Mouse (Mus musculus) layer of hippocampus, adult 2 months (tissue): ENCODE data around the gene Plcd1. TPM values are rescaled to one million over a fixed set of nuclear protein-coding genes. Genes with fewer than 3 reads are reported as not detected.
A peak's percentile ranks its signal among the peaks of the same experiment; 100 is the strongest.

Source experiments
- DNase-seq, 2 experiments: peaks; one replicate each; pipeline ENCODE4 v3.0.0; 2022; ENCODE audit warnings: low spot score in 2 of 2
- H3K27ac ChIP-seq: fragments of 200-600 bp; 2 replicates; pipeline ENCODE4 v1.8.1; 2022
- H3K4me3 ChIP-seq: fragments of 200-600 bp; 2 replicates; pipeline ENCODE4 v1.8.1; 2022; ENCODE audit warnings: mild to moderate bottlenecking
- CTCF ChIP-seq: fragments of 200-600 bp; conservative IDR thresholded peaks from 2 replicates; pipeline ENCODE4 v1.8.1; 2022; ENCODE audit warnings: antibody characterized with exemption, mild to moderate bottlenecking, moderate library complexity
- total RNA-seq, 2 experiments: library from RNA; stranded (reverse); gene quantifications; 2 replicates each; pipeline ENCODE4 v1.2.3; 2021

Gene Plcd1
- total RNA-seq, 2 experiments from 2014 or later, result 10.7 to 11.7 TPM

GRCm38 (mm10) chr9:119060701-119061100, 32.6 kb downstream of the Plcd1 start:
- H3K4me3 ChIP-seq, result no peak overlapping the region
- TF ChIP-seq CTCF, result no peak
- no peak overlapping the region for H3K27ac ChIP-seq
- DNase-seq, result no peak

- DNase-seq, result no peak
- Histone ChIP-seq H3K27ac (no peak overlapping the region), H3K4me3 (no peak overlapping the region)
- no peak for TF ChIP-seq CTCF
These were observed 35.1 kb downstream of the Plcd1 start for GRCm38 (mm10) chr9:119058245-119058644.

GRCm38 (mm10) chr9:119055336-119055735, 38.0 kb downstream of the Plcd1 start:
- H3K4me3 ChIP-seq, result no peak overlapping the region
- TF ChIP-seq CTCF, result no peak
- DNase-seq, result no peak

GRCm38 (mm10) chr9:119053964-119054576, 39.2 kb downstream of the Plcd1 start:
- H3K4me3 ChIP-seq, result no peak overlapping the region
- TF ChIP-seq CTCF, result no peak
- no peak for DNase-seq
- no peak overlapping the region for H3K27ac ChIP-seq

More at GRCm38 (mm10) chr9:119055336-119055735, 38.0 kb downstream of the Plcd1 start:
- no peak overlapping the region for H3K27ac ChIP-seq

GRCm38 (mm10) chr9:119052154-119052944, 41.0 kb downstream of the Plcd1 start, which contains the start of gene Vill:
Gene Vill, plus strand, starts transcription at chr9:119052778.
- Histone ChIP-seq H3K4me3 (no peak within 1 kb of the TSS), H3K27ac (no peak within 1 kb of the TSS)
- TF ChIP-seq CTCF, result no peak
- no peak for DNase-seq

- DNase-seq, result no peak
- TF ChIP-seq CTCF, result peak; percentile 21
- no peak overlapping the region for H3K4me3 ChIP-seq
- H3K27ac ChIP-seq, result no peak overlapping the region
These were observed 42.1 kb downstream of the Plcd1 start for GRCm38 (mm10) chr9:119051158-119051557.

GRCm38 (mm10) chr9:119048182-119048903, 45.0 kb downstream of the Plcd1 start:
- no peak for TF ChIP-seq CTCF

GRCm38 (mm10) chr9:119040101-119040775, 53.1 kb downstream of the Plcd1 start:
- TF ChIP-seq CTCF, result no peak
- Histone ChIP-seq H3K27ac (no peak overlapping the region), H3K4me3 (no peak overlapping the region)
- DNase-seq, result no peak

More at GRCm38 (mm10) chr9:119048182-119048903, 45.0 kb downstream of the Plcd1 start:
- no peak for DNase-seq
- H3K27ac ChIP-seq, result no peak overlapping the region
- H3K4me3 ChIP-seq, result no peak overlapping the region

GRCm38 (mm10) chr9:119038574-119038973, 54.7 kb downstream of the Plcd1 start:
- DNase-seq, result no peak
- no peak for TF ChIP-seq CTCF
- Histone ChIP-seq H3K27ac (no peak overlapping the region), H3K4me3 (no peak overlapping the region)

- Histone ChIP-seq H3K4me3 (no peak overlapping the region), H3K27ac (peak overlapping the region; percentile 37; the same call in 1 of the 2 replicates)
- no peak for TF ChIP-seq CTCF
- no peak for DNase-seq
These were observed 56.1 kb downstream of the Plcd1 start for GRCm38 (mm10) chr9:119037076-119037730.

- no peak for DNase-seq
- Histone ChIP-seq H3K4me3 (no peak overlapping the region), H3K27ac (no peak overlapping the region)
- no peak for TF ChIP-seq CTCF
These were observed 57.5 kb downstream of the Plcd1 start for GRCm38 (mm10) chr9:119035836-119036235.
